Mouse (Mus musculus) liver, adult 2 months (tissue): ENCODE results near the gene Intu. TPM values are rescaled to one million over a fixed set of nuclear protein-coding genes. Genes with fewer than 3 reads are reported as not detected.

ENCODE experiments used
- DNase-seq: peaks from one replicate; pipeline ENCODE4 v3.0.0-alpha.2; 2011; ENCODE audit warnings: low read depth, low spot score; ENCODE audit errors: extremely low read depth
- H3K27ac ChIP-seq: fragments of 200-500 bp; replicated peaks from 2 replicates; pipeline ENCODE4 v1.5.1; 2012; ENCODE audit warnings: low read depth, mild to moderate bottlenecking, control low read depth, inconsistent platforms, low read length; ENCODE audit not compliant: insufficient read depth
- H3K27me3 ChIP-seq: fragments of 200-500 bp; 2 replicates; pipeline ENCODE4 v1.6.1; 2012; ENCODE audit warnings: mild to moderate bottlenecking, moderate library complexity, low read length, inconsistent platforms; ENCODE audit not compliant: control insufficient read depth, insufficient read depth
- H3K36me3 ChIP-seq: fragments of 200-500 bp; 2 replicates; pipeline ENCODE4 v1.6.1; 2012; ENCODE audit warnings: low read length, inconsistent platforms; ENCODE audit not compliant: control insufficient read depth, insufficient read depth
- H3K4me1 ChIP-seq: fragments of 200-500 bp; 2 replicates; pipeline ENCODE4 v1.6.1; 2011; ENCODE audit warnings: low read length; ENCODE audit not compliant: control insufficient read depth, insufficient read depth
- H3K4me3 ChIP-seq: fragments of 200-500 bp; 2 replicates; pipeline ENCODE4 v1.5.1; 2011; ENCODE audit warnings: low read depth, mild to moderate bottlenecking, control low read depth, low read length, moderate library complexity; ENCODE audit not compliant: insufficient read depth
- H3K79me2 ChIP-seq: fragments of 200-500 bp; 2 replicates; pipeline ENCODE4 v1.6.1; 2012; ENCODE audit warnings: inconsistent platforms, mild to moderate bottlenecking, low read length, moderate library complexity; ENCODE audit not compliant: control insufficient read depth, insufficient read depth
- H3K9ac ChIP-seq: fragments of 200-500 bp; 2 replicates; pipeline ENCODE4 v1.6.1; 2012; ENCODE audit warnings: low read depth, mild to moderate bottlenecking, control low read depth, inconsistent platforms, low read length
- CTCF ChIP-seq: fragments of 200-500 bp; IDR thresholded peaks from 2 replicates; pipeline ENCODE4 v1.5.1; 2011; ENCODE audit warnings: low read depth, low read length, control low read depth
- POLR2A ChIP-seq: fragments of 200-500 bp; IDR thresholded peaks from 2 replicates; pipeline ENCODE4 v1.6.1; 2011; ENCODE audit warnings: low read length, control low read depth; ENCODE audit not compliant: insufficient read depth; ENCODE audit errors: extremely low read depth
- WGBS: fragments of 180-500 bp; shearing (Covaris S2); methylation state at CpG from one replicate; pipeline ENCODE4 v1.1.7; 2018; 5-methylcytosine and 5-hydroxymethylcytosine counted together
- polyA plus RNA-seq: library from polyadenylated mRNA; depleted of rRNA; stranded (reverse); fragments of >200 nt; gene quantifications from 2 replicates; pipeline ENCODE4 v1.2.3, GENCODE M21; 2012
- total RNA-seq: library from RNA; depleted of rRNA; stranded (reverse); fragments of >200 nt; gene quantifications from 2 replicates; pipeline ENCODE4 v1.2.3, GENCODE M21; 2014

The Intu gene
- total and polyA plus RNA-seq, 2 experiments, result 0.82 to 2.2 TPM

DNA sequence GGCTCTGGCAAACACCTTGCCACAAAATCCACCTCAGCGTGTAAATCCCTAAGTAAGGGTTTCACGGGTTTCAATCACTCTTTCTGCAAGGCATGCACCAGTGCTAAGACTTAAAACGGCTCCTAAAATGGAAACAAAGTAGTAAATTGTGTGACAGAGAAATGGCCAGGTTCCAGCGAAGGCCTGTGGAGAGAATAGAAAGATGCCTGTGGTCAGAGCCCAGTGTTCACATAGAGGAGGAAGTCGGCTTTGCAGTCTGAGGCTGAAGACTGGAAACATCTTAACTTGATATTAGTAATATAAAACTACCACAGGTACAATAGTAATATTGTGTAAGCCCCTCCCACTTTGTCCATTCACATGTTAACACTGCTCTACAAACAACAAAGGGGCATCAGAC lies 26.7 kb upstream of the Intu start:
- no peaks in the 10 kb centered on the region for H3K79me2 ChIP-seq
- H3K27ac ChIP-seq, result no peak overlapping the region
- no peak for DNase-seq
- H3K4me3 ChIP-seq, result no peak overlapping the region
- no peaks in the 10 kb centered on the region for H3K36me3 ChIP-seq
- WGBS, result 88% methylated on average over 5 of the region's 5 CpGs
- no peak for TF ChIP-seq CTCF
- TF ChIP-seq POLR2A, result no peak
- no peaks in the 10 kb centered on the region for H3K4me1 ChIP-seq
- H3K27me3 ChIP-seq, result no peaks in the 10 kb centered on the region
- no peak overlapping the region for H3K9ac ChIP-seq

DNA sequence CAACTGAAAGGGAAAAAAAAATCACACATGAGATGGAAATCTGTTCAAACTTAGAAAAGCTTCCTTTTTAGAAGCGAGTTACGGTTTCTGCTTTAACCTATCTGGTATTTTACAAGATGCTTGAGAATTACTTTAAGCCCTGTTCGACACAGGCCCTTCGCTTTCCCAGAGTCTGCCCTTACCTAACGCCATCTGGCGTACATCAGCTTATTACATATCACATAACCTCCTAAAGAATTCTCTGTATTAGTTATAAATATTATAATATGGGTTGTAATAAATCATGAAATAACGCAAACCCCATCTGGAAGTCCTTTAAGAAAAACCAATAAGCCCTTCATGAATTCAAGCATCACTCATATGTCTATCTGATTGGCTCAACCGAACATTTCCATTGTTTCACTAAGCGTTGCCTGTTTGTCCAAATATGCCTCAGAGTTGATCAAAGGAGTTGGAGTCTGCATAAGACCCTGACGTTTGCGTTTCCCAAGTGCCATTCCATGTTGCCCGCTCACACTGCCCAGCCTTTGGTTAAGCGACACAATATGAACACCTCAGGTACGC lies 25.6 kb upstream of the Intu start:
- no peak for DNase-seq
- Histone ChIP-seq H3K27me3 (no peaks in the 10 kb centered on the region), H3K27ac (no peak overlapping the region), H3K36me3 (no peaks in the 10 kb centered on the region), H3K4me1 (no peaks in the 10 kb centered on the region), H3K4me3 (no peak overlapping the region), H3K79me2 (no peaks in the 10 kb centered on the region), H3K9ac (no peak overlapping the region)
- 95% methylated on average over 14 of the region's 14 CpGs for WGBS
- TF ChIP-seq POLR2A (no peak), CTCF (no peak)

GRCm38 (mm10) chr3:40508927-40509576 lies 22.0 kb upstream of the Intu start:
- Histone ChIP-seq H3K4me1 (no peaks in the 10 kb centered on the region), H3K79me2 (no peaks in the 10 kb centered on the region), H3K27ac (no peak overlapping the region), H3K4me3 (no peak overlapping the region), H3K27me3 (no peaks in the 10 kb centered on the region), H3K36me3 (no peaks in the 10 kb centered on the region), H3K9ac (no peak overlapping the region)
- DNase-seq, result no peak
- no peak for TF ChIP-seq CTCF
- no peak for TF ChIP-seq POLR2A
- WGBS, result 78% methylated on average over 6 of the region's 6 CpGs

DNA sequence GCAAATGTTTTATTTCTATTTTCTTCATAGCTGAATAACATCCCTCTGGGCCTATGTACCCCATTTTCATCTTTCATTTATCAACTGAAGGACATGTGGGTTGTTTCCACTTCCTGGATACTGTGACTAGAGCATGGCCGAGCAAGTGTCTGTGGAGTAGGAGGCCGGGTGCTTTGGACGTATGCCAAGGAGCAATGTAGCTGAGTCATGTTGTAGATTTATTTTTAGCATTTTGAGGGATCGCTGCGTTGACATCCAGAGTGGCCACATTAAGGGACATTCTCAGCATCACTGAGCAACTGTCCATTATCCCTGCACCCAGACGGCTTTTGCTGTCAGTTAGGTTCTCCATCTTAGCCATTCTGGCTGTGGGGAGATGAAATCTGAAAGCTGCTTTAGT lies 20.5 kb upstream of the Intu start:
- WGBS, result 69% methylated on average over 6 of the region's 6 CpGs
- Histone ChIP-seq H3K27ac (no peak overlapping the region), H3K4me1 (no peaks in the 10 kb centered on the region), H3K9ac (no peak overlapping the region), H3K4me3 (no peak overlapping the region), H3K27me3 (no peaks in the 10 kb centered on the region), H3K79me2 (no peaks in the 10 kb centered on the region), H3K36me3 (no peaks in the 10 kb centered on the region)
- no peak for TF ChIP-seq CTCF
- no peak for TF ChIP-seq POLR2A
- DNase-seq, result no peak

DNA sequence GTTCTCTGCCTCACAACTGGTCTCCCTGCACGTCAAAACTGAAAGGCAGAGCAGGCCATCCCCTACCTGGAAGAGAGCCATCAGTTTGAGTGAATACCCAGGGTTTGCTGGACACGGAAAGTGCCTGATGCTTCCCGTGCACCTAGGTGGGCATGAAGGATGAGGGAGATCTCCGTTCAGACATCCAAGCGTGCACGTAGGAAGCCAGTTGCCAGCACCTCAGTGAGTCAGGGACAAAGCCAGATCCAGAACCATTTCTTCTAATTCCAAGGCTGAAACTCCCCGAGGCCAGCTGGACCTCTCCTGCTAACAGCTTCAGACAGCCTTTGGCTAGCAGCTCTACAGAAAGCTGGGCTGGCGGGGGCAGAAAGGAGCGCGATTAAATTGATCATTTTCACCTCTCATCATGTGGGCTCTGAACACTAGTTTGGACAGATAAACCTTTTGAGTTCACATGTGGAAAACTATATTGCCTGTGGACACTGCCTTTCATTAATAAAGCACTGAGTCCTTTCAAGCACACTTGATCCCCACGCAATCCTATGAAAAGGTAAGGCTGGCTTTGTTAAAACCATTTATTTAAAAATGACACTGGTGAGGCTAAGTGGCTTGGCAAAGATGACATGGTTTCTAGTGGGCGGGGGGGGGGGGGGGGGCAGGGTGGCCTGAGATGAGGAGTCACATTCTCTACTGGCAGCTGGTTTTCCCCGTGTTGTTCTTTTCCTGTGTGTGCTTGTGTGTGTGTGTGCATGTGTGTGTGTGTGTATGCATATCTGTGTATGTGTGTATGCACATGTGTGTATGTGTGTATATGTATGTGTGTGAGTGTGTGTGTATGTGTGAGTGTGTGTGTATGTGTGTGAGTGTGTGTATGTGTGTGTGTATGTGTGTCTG lies 17.9 kb upstream of the Intu start:
- Histone ChIP-seq H3K27me3 (no peaks in the 10 kb centered on the region), H3K4me3 (no peak overlapping the region), H3K9ac (no peak overlapping the region), H3K36me3 (no peaks in the 10 kb centered on the region), H3K79me2 (no peaks in the 10 kb centered on the region), H3K4me1 (no peaks in the 10 kb centered on the region), H3K27ac (no peak overlapping the region)
- DNase-seq, result no peak
- WGBS, result 87% methylated on average over 13 of the region's 13 CpGs
- TF ChIP-seq POLR2A, result no peak
- TF ChIP-seq CTCF, result no peak

DNA sequence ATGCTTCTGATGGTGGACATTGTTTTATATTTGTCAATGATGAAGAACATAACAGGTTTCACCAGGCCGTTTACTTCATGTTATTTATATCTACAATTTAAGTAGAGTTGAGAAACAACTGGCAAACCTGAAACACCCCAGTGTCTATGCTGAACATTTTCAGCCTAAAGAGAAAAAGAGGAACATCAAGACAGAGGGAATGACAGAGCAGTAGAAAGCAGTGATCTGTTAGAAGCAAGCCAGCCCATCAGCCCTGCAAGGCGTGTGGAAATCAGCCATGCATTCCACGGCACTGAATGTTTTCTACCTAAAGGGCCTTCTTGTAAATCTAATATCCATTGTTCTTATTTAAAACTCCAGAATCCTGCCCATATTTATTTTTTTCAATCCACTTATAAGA lies 12.8 kb upstream of the Intu start:
- no peaks in the 10 kb centered on the region for H3K4me1 ChIP-seq
- no peak for DNase-seq
- H3K27ac ChIP-seq, result no peak overlapping the region
- no peaks in the 10 kb centered on the region for H3K27me3 ChIP-seq
- TF ChIP-seq POLR2A (no peak), CTCF (no peak)
- H3K4me3 ChIP-seq, result no peak overlapping the region
- no peaks in the 10 kb centered on the region for H3K36me3 ChIP-seq
- no peaks in the 10 kb centered on the region for H3K79me2 ChIP-seq
- 86% methylated on average over 3 of the region's 3 CpGs for WGBS
- no peak overlapping the region for H3K9ac ChIP-seq
